Comparison of ENCODE assay signal across 24 mouse cellular contexts in genomic region chr9:77598560-77598959, GRCm38 (mm10). TPM values are rescaled to one million over a fixed set of nuclear protein-coding genes. Genes with fewer than 3 reads are reported as not detected.
"Had no signal": no experiment of that assay in that cellular context is flagged by ENCODE, and none has a peak within 500 bp of the region (broad histone marks: within the 10 kb centered on the region; RNA-seq: fewer than 3 reads in every experiment).

No protein-coding gene starts in this region.

- H3K4me3 ChIP-seq: heart, adult 2 months; heart, embryonic 13.5 days; heart, embryonic 15.5 days; hindbrain, embryonic 13.5 days; hindbrain, embryonic 15.5 days; limb, embryonic 13.5 days; limb, embryonic 15.5 days; liver, embryonic 12.5 days had no signal

- H3K27ac ChIP-seq: heart, adult 2 months; heart, embryonic 13.5 days; heart, embryonic 15.5 days; hindbrain, embryonic 13.5 days; hindbrain, embryonic 15.5 days; hindbrain, postnatal 0 days; limb, embryonic 13.5 days; limb, embryonic 15.5 days; liver, embryonic 12.5 days; liver, embryonic 14.5 days had no signal

- H3K9ac ChIP-seq: heart, embryonic 13.5 days; heart, embryonic 15.5 days; hindbrain, embryonic 13.5 days; hindbrain, embryonic 15.5 days; limb, embryonic 13.5 days; limb, embryonic 15.5 days; liver, embryonic 12.5 days; liver, embryonic 14.5 days had no signal

- H3K9me3 ChIP-seq: heart, embryonic 13.5 days; heart, embryonic 15.5 days; hindbrain, embryonic 13.5 days; hindbrain, embryonic 15.5 days; limb, embryonic 13.5 days; limb, embryonic 15.5 days; liver, embryonic 12.5 days had no signal

- H3K27me3 ChIP-seq: heart, embryonic 13.5 days; heart, embryonic 15.5 days; hindbrain, embryonic 15.5 days; limb, embryonic 13.5 days; limb, embryonic 15.5 days; liver, embryonic 12.5 days had no signal

- H3K36me3 ChIP-seq: heart, embryonic 13.5 days; heart, embryonic 15.5 days; hindbrain, embryonic 13.5 days; hindbrain, embryonic 15.5 days; limb, embryonic 13.5 days; limb, embryonic 15.5 days; liver, embryonic 12.5 days had no signal

- H3K4me2 ChIP-seq: heart, embryonic 11.5 days; heart, embryonic 13.5 days; heart, embryonic 15.5 days; hindbrain, embryonic 13.5 days; hindbrain, embryonic 15.5 days; limb, embryonic 13.5 days; limb, embryonic 15.5 days; liver, embryonic 12.5 days had no signal

- DNase-seq: gastrocnemius, postnatal 14 days; gastrocnemius, postnatal 36 days; heart, adult 2 months; heart, postnatal 14 days; heart, postnatal 36 days; kidney, adult 11 months; kidney, adult 8-10 months; kidney, postnatal 14 days; layer of hippocampus, adult 9-11 months; layer of hippocampus, postnatal 36 days; left cerebral cortex, postnatal 4 days had no signal

- ATAC-seq: hindbrain, postnatal 0 days; intestine, embryonic 16.5 days; liver, embryonic 12.5 days had no signal

- H3K4me1 ChIP-seq: limb, embryonic 15.5 days; liver, embryonic 12.5 days had no signal

RNA-seq across cellular contexts. Expression of gene Klhl31, which starts 37.7 kb away (rescaled TPM):
- polyA plus RNA-seq: large intestine, adult 2 months; liver, adult 2 months had no signal
